Mouse (Mus musculus): ENCODE measurements around the gene Spata2l.
"Not testable (repeated sequence)": the region's sequence is repeated elsewhere in the genome, so short reads cannot be mapped to it uniquely, and the experiment has no call there.

Gene Spata2l

GRCm38 (mm10) chr8:123235520-123236497, at the start of gene Spata2l:
Gene Spata2l (minus strand): TSS chr8:123236233.
- peak; percentile 91 for DNase-seq (ENCODE audit: low read depth, low spot score)

GRCm38 (mm10) chr8:123284493-123284892, 48.5 kb upstream of the Spata2l start:
- DNase-seq (ENCODE audit: low read depth, low spot score) = no peak

- DNase-seq (ENCODE audit: low read depth, low spot score) = no peak
These were observed 48.0 kb upstream of the Spata2l start for GRCm38 (mm10) chr8:123283991-123284390.

GRCm38 (mm10) chr8:123282994-123283393, 47.0 kb upstream of the Spata2l start:
- DNase-seq (ENCODE audit: low read depth, low spot score) = not testable (repeated sequence)

- DNase-seq (ENCODE audit: low read depth, low spot score) = no peak
These were observed 44.5 kb upstream of the Spata2l start for GRCm38 (mm10) chr8:123280302-123281094.

- DNase-seq (ENCODE audit: low read depth, low spot score) = no peak
These were observed 43.8 kb upstream of the Spata2l start for GRCm38 (mm10) chr8:123279828-123280227.

- no peak for DNase-seq (ENCODE audit: low read depth, low spot score)
These were observed 42.4 kb upstream of the Spata2l start for GRCm38 (mm10) chr8:123278445-123278844.

GRCm38 (mm10) chr8:123275096-123275495, 39.1 kb upstream of the Spata2l start:
- DNase-seq (ENCODE audit: low read depth, low spot score) = no peak

GRCm38 (mm10) chr8:123274447-123274846, 38.4 kb upstream of the Spata2l start:
- DNase-seq (ENCODE audit: low read depth, low spot score) = no peak

- DNase-seq (ENCODE audit: low read depth, low spot score) = no peak
These were observed 35.9 kb upstream of the Spata2l start for GRCm38 (mm10) chr8:123271901-123272300.

GRCm38 (mm10) chr8:123271147-123271546, 35.1 kb upstream of the Spata2l start:
- DNase-seq (ENCODE audit: low read depth, low spot score) = no peak

GRCm38 (mm10) chr8:123267926-123268656, 32.1 kb upstream of the Spata2l start:
- peak; percentile 47 for DNase-seq (ENCODE audit: low read depth, low spot score)

GRCm38 (mm10) chr8:123257593-123257992, 21.6 kb upstream of the Spata2l start:
- not testable (repeated sequence) for DNase-seq (ENCODE audit: low read depth, low spot score)

GRCm38 (mm10) chr8:123257114-123257513, 21.1 kb upstream of the Spata2l start:
- DNase-seq (ENCODE audit: low read depth, low spot score) = peak; percentile 24

- DNase-seq (ENCODE audit: low read depth, low spot score) = no peak
These were observed 19.1 kb upstream of the Spata2l start for GRCm38 (mm10) chr8:123255170-123255569.

GRCm38 (mm10) chr8:123254099-123254885, 18.3 kb upstream of the Spata2l start, which contains the start of the genes Zfp276 and Vps9d1:
Gene Zfp276 (plus strand): TSS chr8:123254195.
Gene Vps9d1 (minus strand): TSS chr8:123254348.
- peak; percentile 87 for DNase-seq (ENCODE audit: low read depth, low spot score)

GRCm38 (mm10) chr8:123253451-123254098, 17.5 kb upstream of the Spata2l start:
- no peak for DNase-seq (ENCODE audit: low read depth, low spot score)

GRCm38 (mm10) chr8:123252925-123253324, 16.9 kb upstream of the Spata2l start:
- DNase-seq (ENCODE audit: low read depth, low spot score) = no peak

- DNase-seq (ENCODE audit: low read depth, low spot score) = no peak
These were observed 14.9 kb upstream of the Spata2l start for GRCm38 (mm10) chr8:123250940-123251339.

- no peak for DNase-seq (ENCODE audit: low read depth, low spot score)
These were observed 12.6 kb upstream of the Spata2l start for GRCm38 (mm10) chr8:123248596-123248995.
